28 mouse cellular contexts compared by ENCODE assay signal in genomic region chr3:45803234-45803633, GRCm38 (mm10).
DNase-seq lines count a peak whose midpoint lies in the region; ATAC-seq and TF ChIP-seq lines count a peak whose summit lies in the region.
"Had no signal": no experiment of that assay in that cellular context is flagged by ENCODE, and none has a peak within 500 bp of the region (broad histone marks: within the 10 kb centered on the region; RNA-seq: fewer than 3 reads in every experiment).

No protein-coding gene starts in this region.

- no peak overlapping the region for H3K27ac ChIP-seq in forebrain, embryonic 14.5 days (ENCODE audit: low read depth, low read length)
- no peak overlapping the region for H3K27ac ChIP-seq in forebrain, embryonic 13.5 days
- H3K27ac ChIP-seq in forebrain, postnatal 0 days (ENCODE audit: low read depth, low read length): no peak overlapping the region
- H3K27ac ChIP-seq in forebrain, embryonic 12.5 days: no peak overlapping the region
- no peak overlapping the region for H3K27ac ChIP-seq in midbrain, embryonic 14.5 days (replicated peaks; ENCODE audit: low read depth, low read length)
- no peak overlapping the region for H3K27ac ChIP-seq in midbrain, embryonic 11.5 days (ENCODE audit: low read depth, low read length)
- H3K27ac ChIP-seq: embryonic facial prominence, embryonic 15.5 days; gastrocnemius, adult 2 months; hindbrain, embryonic 12.5 days had no signal

- no peak overlapping the region for H3K9ac ChIP-seq in forebrain, embryonic 14.5 days (ENCODE audit: low read length)
- H3K9ac ChIP-seq in forebrain, embryonic 13.5 days: no peak overlapping the region
- H3K9ac ChIP-seq in forebrain, postnatal 0 days: no peak overlapping the region
- H3K9ac ChIP-seq in forebrain, embryonic 12.5 days: no peak overlapping the region
- H3K9ac ChIP-seq in midbrain, embryonic 14.5 days (replicated peaks; ENCODE audit: low read length): no peak overlapping the region
- no peak overlapping the region for H3K9ac ChIP-seq in midbrain, embryonic 11.5 days (ENCODE audit: low read length)
- H3K9ac ChIP-seq: embryonic facial prominence, embryonic 15.5 days; hindbrain, embryonic 12.5 days had no signal

- H3K9me3 ChIP-seq in forebrain, embryonic 14.5 days (replicated peaks; ENCODE audit: control insufficient read depth, low read length): no peaks in the 10 kb centered on the region
- no peaks in the 10 kb centered on the region for H3K9me3 ChIP-seq in forebrain, embryonic 13.5 days (replicated peaks)
- H3K9me3 ChIP-seq in forebrain, postnatal 0 days (ENCODE audit: low read length): no peaks in the 10 kb centered on the region
- no peaks in the 10 kb centered on the region for H3K9me3 ChIP-seq in forebrain, embryonic 12.5 days
- H3K9me3 ChIP-seq in midbrain, embryonic 14.5 days (ENCODE audit: control insufficient read depth, low read length): no peaks in the 10 kb centered on the region
- H3K9me3 ChIP-seq in midbrain, embryonic 11.5 days (ENCODE audit: control insufficient read depth, low read length): no peaks in the 10 kb centered on the region
- H3K9me3 ChIP-seq: embryonic facial prominence, embryonic 15.5 days; G1E; hindbrain, embryonic 12.5 days had no signal

- WGBS in forebrain, embryonic 14.5 days: 37% methylated on average over 2 of the region's 2 CpGs
- 53% methylated on average over 2 of the region's 2 CpGs for WGBS in forebrain, embryonic 13.5 days
- 23% methylated on average over 2 of the region's 2 CpGs for WGBS in forebrain, postnatal 0 days
- WGBS in forebrain, embryonic 12.5 days: 83% methylated on average over 2 of the region's 2 CpGs
- 87% methylated on average over 2 of the region's 2 CpGs for WGBS in midbrain, embryonic 14.5 days
- WGBS in midbrain, embryonic 11.5 days: 95% methylated on average over 2 of the region's 2 CpGs

- no peak overlapping the region for H3K4me2 ChIP-seq in forebrain, embryonic 14.5 days (ENCODE audit: low read length)
- no peak overlapping the region for H3K4me2 ChIP-seq in forebrain, embryonic 13.5 days
- H3K4me2 ChIP-seq in forebrain, postnatal 0 days (ENCODE audit: low read depth): no peak overlapping the region
- no peak overlapping the region for H3K4me2 ChIP-seq in forebrain, embryonic 12.5 days
- no peak overlapping the region for H3K4me2 ChIP-seq in midbrain, embryonic 14.5 days (ENCODE audit: low read length)
- H3K4me2 ChIP-seq in midbrain, embryonic 11.5 days: no peak overlapping the region
- H3K4me2 ChIP-seq: embryonic facial prominence, embryonic 15.5 days; heart, embryonic 11.5 days; hindbrain, embryonic 12.5 days had no signal

- no peak for TF ChIP-seq CTCF in forebrain, postnatal 0 days (IDR thresholded peaks at IDR 0.05; ENCODE audit: low read depth)
- no peak for TF ChIP-seq CTCF in brain, embryonic 14.5 days (IDR thresholded peaks at IDR 0.05; ENCODE audit: borderline replicate concordance, extremely low read depth, insufficient read depth, insufficient read length)

- TF ChIP-seq POLR2A in brain, embryonic 14.5 days (IDR thresholded peaks at IDR 0.05; ENCODE audit: borderline replicate concordance, extremely low read depth, insufficient read depth, insufficient read length, poor library complexity, severe bottlenecking): no peak

- H3K4me1 ChIP-seq in forebrain, embryonic 14.5 days (ENCODE audit: control insufficient read depth, insufficient read depth, low read length): no peaks in the 10 kb centered on the region
- no peaks in the 10 kb centered on the region for H3K4me1 ChIP-seq in forebrain, embryonic 13.5 days
- H3K4me1 ChIP-seq in forebrain, postnatal 0 days (ENCODE audit: insufficient read depth): no peaks in the 10 kb centered on the region
- H3K4me1 ChIP-seq in forebrain, embryonic 12.5 days: no peaks in the 10 kb centered on the region
- no peaks in the 10 kb centered on the region for H3K4me1 ChIP-seq in midbrain, embryonic 14.5 days (ENCODE audit: control insufficient read depth, insufficient read depth, low read length)
- H3K4me1 ChIP-seq in midbrain, embryonic 11.5 days (ENCODE audit: control insufficient read depth, insufficient read depth, low read length): no peaks in the 10 kb centered on the region
- H3K4me1 ChIP-seq: embryonic facial prominence, embryonic 15.5 days; hindbrain, embryonic 12.5 days had no signal

- no peak overlapping the region for H3K4me3 ChIP-seq in forebrain, embryonic 14.5 days (ENCODE audit: low read depth, low read length)
- H3K4me3 ChIP-seq in forebrain, embryonic 13.5 days: no peak overlapping the region
- no peak overlapping the region for H3K4me3 ChIP-seq in forebrain, postnatal 0 days (ENCODE audit: low read depth, low read length)
- H3K4me3 ChIP-seq in forebrain, embryonic 12.5 days (replicated peaks): no peak overlapping the region
- H3K4me3 ChIP-seq in midbrain, embryonic 14.5 days (replicated peaks; ENCODE audit: low read depth, low read length): no peak overlapping the region
- H3K4me3 ChIP-seq in midbrain, embryonic 11.5 days (ENCODE audit: low read depth, low read length): no peak overlapping the region
- H3K4me3 ChIP-seq: embryonic facial prominence, embryonic 15.5 days; gastrocnemius, adult 2 months; hindbrain, embryonic 12.5 days had no signal

- peak; percentile 54; the same call in 1 of the 2 replicates for ATAC-seq in forebrain, embryonic 14.5 days
- ATAC-seq in forebrain, embryonic 13.5 days: no peak
- ATAC-seq in forebrain, postnatal 0 days: no peak
- no peak for ATAC-seq in forebrain, embryonic 12.5 days (ENCODE audit: low FRiP score)
- ATAC-seq in midbrain, embryonic 14.5 days (ENCODE audit: low FRiP score, low TSS enrichment): no peak
- ATAC-seq in midbrain, embryonic 11.5 days (ENCODE audit: low FRiP score): no peak
- ATAC-seq: hindbrain, embryonic 16.5 days; inflammation-experienced regulatory T-cells, adult 6 months; intestine, embryonic 16.5 days; Patski had no signal

- DNase-seq in forebrain, embryonic 14.5 days (ENCODE audit: low spot score): peak; percentile 66
- DNase-seq in forebrain, postnatal 0 days: peak; percentile 6
- DNase-seq in midbrain, embryonic 14.5 days: peak; percentile 2
- no peak for DNase-seq in midbrain, embryonic 11.5 days (ENCODE audit: low spot score, missing footprints)
- DNase-seq in brain, embryonic 14.5 days (ENCODE audit: low read depth): peak; percentile 80
- DNase-seq: adrenal gland, postnatal 10 days; adrenal gland, postnatal 36 days; B cell, adult 2 months; cerebellum, adult 11-12 months; cerebellum, adult 8-10 months; cerebellum, postnatal 10 days; cerebellum, postnatal 36 days; embryo, embryonic 11 days; gastrocnemius, adult 2 months; gastrocnemius, postnatal 14 days; heart, adult 11 months; kidney, adult 18-20 months had no signal

- no peaks in the 10 kb centered on the region for H3K27me3 ChIP-seq in forebrain, embryonic 14.5 days (replicated peaks; ENCODE audit: control insufficient read depth, insufficient read depth, low read length)
- H3K27me3 ChIP-seq in forebrain, embryonic 13.5 days: no peaks in the 10 kb centered on the region
- H3K27me3 ChIP-seq in forebrain, postnatal 0 days (ENCODE audit: insufficient read depth, low read length): no peaks in the 10 kb centered on the region
- H3K27me3 ChIP-seq in forebrain, embryonic 12.5 days: no peaks in the 10 kb centered on the region
- no peaks in the 10 kb centered on the region for H3K27me3 ChIP-seq in midbrain, embryonic 14.5 days (ENCODE audit: control insufficient read depth, insufficient read depth, low read length)
- no peaks in the 10 kb centered on the region for H3K27me3 ChIP-seq in midbrain, embryonic 11.5 days (ENCODE audit: control insufficient read depth, insufficient read depth, low read length)
- H3K27me3 ChIP-seq: CH12.LX; embryonic facial prominence, embryonic 15.5 days; hindbrain, embryonic 12.5 days; Patski had no signal

- no peaks in the 10 kb centered on the region for H3K36me3 ChIP-seq in forebrain, embryonic 14.5 days (ENCODE audit: control insufficient read depth, insufficient read depth, low read length)
- H3K36me3 ChIP-seq in forebrain, embryonic 13.5 days (ENCODE audit: poor library complexity, severe bottlenecking): no peaks in the 10 kb centered on the region
- H3K36me3 ChIP-seq in forebrain, postnatal 0 days (ENCODE audit: insufficient read depth): no peaks in the 10 kb centered on the region
- H3K36me3 ChIP-seq in forebrain, embryonic 12.5 days (replicated peaks): no peaks in the 10 kb centered on the region
- no peaks in the 10 kb centered on the region for H3K36me3 ChIP-seq in midbrain, embryonic 14.5 days (ENCODE audit: control insufficient read depth, insufficient read depth, low read length)
- H3K36me3 ChIP-seq in midbrain, embryonic 11.5 days (ENCODE audit: control insufficient read depth, insufficient read depth, low read length): no peaks in the 10 kb centered on the region
- H3K36me3 ChIP-seq: embryonic facial prominence, embryonic 15.5 days; G1E; hindbrain, embryonic 12.5 days had no signal
